Mouse (Mus musculus): ENCODE results near the gene Unc45b. TPM values are rescaled to one million over a fixed set of nuclear protein-coding genes. Genes with fewer than 3 reads are reported as not detected.
A peak's percentile ranks its signal among the peaks of the same experiment; 100 is the strongest.
"Not testable (repeated sequence)": the region's sequence is repeated elsewhere in the genome, so short reads cannot be mapped to it uniquely, and the experiment has no call there.

Unc45b gene
- total RNA-seq, 1 experiment from 2014 or later = not detected

DNA sequence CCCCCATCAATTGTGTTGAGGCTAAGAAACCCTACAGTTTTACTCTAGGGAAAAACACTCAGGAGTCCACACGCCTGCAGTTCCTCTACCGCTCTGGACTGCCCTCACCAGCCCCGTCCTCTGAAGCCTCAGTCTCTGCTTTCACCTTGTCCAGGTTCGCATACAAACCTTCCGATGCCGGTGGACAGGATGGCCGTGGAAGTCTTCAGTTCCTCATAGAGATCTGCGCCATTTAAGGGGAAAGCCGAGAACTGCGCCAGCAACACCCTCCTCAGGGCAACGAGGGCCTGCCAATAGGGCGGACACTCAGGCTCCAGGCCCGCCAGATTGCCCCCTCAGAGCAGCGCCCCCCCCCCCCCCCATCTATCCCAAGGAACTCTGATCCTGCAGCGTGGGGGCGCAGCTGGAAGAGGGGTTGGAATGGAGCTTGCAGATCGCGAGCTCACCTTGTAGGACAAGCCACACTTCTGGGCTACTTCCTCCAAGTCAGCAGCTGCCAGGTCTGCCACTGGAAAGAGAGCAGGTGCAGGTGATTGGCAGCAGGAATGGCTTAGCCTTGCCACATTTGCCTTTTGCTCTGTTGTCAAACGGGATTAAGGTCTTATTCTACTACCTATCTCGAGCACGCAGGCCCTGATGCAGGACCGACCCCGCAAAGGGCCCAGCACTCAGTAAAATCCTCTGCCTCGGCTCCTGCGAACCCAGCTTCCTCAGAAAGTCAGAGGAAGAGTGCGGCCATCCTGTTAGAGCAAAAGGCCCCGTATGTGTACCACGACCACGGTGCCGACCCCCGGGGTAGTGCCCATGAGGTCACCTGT is 20.6 kb upstream of the Unc45b start:
- ATAC-seq (replicated peaks; ENCODE audit: insufficient number of reproducible peaks, low FRiP score, low TSS enrichment, poor library complexity, severe bottlenecking) = peak; percentile 19; the same call in 1 of the 2 replicates

GRCm38 (mm10) chr11:82890342-82890762 is 20.0 kb upstream of the Unc45b start, which contains the start of gene Rad51d:
Rad51d (minus strand) TSS chr11:82890614.
- peak; percentile 93 for ATAC-seq (replicated peaks; ENCODE audit: insufficient number of reproducible peaks, low FRiP score, low TSS enrichment, poor library complexity, severe bottlenecking)

DNA sequence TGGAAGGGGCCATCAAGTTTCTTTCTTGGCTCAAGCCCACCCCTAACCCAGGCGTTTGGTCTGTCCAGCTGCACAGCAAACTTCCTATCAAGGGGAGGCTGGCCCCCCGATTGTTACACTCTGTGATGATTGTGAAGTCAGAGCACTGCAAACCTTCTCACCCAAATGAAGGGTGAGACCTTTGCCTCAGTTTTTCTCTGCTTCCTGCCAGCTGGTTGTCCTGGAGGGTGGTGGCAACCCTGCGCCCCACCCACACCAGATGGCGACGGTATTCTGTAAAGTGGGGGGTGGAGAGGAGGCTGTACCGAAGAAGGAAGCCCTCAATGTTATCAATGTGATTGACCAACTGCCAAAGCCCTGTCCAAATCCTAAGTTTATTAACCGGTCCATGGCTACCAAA is 18.4 kb upstream of the Unc45b start, which contains the start of gene Fndc8:
Fndc8 (plus strand) TSS at position 189 of the 400 bp plus-strand sequence.
- no peak for ATAC-seq (replicated peaks; ENCODE audit: insufficient number of reproducible peaks, low FRiP score, low TSS enrichment, poor library complexity, severe bottlenecking)

- no peak for ATAC-seq (replicated peaks; ENCODE audit: insufficient number of reproducible peaks, low FRiP score, low TSS enrichment, poor library complexity, severe bottlenecking)
These were observed 12.9 kb upstream of the Unc45b start for GRCm38 (mm10) chr11:82897478-82897877.

GRCm38 (mm10) chr11:82899720-82900119 is 10.6 kb upstream of the Unc45b start:
- ATAC-seq (replicated peaks; ENCODE audit: insufficient number of reproducible peaks, low FRiP score, low TSS enrichment, poor library complexity, severe bottlenecking) = no peak

- ATAC-seq (replicated peaks; ENCODE audit: insufficient number of reproducible peaks, low FRiP score, low TSS enrichment, poor library complexity, severe bottlenecking) = no peak
These were observed 8.6 kb upstream of the Unc45b start for GRCm38 (mm10) chr11:82901606-82902310.

DNA sequence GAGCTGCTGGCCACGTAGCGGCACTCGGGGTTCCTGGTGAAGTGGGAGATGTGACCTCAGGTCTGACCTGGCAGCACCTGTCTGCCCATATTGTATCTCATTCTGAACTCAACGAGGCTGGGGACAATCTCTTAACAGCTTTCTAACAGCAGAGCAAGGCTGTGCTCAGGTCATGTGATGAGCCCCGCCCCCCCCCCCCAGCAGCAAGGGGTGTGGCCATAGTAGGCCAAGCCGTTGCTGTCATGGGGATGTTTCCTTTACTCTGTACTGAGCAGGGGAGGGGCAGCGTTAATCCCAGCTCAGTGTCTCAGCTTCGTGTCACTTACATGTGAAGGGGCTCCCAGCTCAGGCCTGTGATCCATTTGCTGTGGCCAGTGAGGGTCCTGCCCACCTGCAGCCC is 5.4 kb upstream of the Unc45b start:
- ATAC-seq (replicated peaks; ENCODE audit: insufficient number of reproducible peaks, low FRiP score, low TSS enrichment, poor library complexity, severe bottlenecking) = no peak

DNA sequence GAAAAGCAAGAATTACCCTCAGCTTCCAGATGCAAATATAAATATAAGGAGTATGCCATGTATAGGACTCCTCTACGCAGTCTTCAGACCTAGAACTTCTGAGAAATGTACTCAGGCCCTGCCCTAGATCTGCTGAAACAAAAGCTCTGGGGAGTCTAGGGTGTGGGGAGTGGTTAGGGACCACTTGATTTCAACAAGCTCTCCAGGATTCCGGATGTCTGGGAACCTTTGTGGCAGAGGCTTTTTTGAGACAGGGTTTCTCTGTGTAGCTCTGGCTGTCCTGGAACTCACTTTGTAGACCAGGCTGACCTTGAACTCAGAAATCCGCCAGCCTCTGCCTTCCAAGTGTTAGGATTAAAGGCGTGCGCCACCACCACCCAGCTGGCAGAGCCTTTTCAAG is 4.5 kb upstream of the Unc45b start:
- ATAC-seq (replicated peaks; ENCODE audit: insufficient number of reproducible peaks, low FRiP score, low TSS enrichment, poor library complexity, severe bottlenecking) = no peak

GRCm38 (mm10) chr11:82907651-82908607 is 2.4 kb upstream of the Unc45b start, which contains the start of gene Nle1:
Nle1 (minus strand) TSS chr11:82908411.
- peak; percentile 90 for ATAC-seq (replicated peaks; ENCODE audit: insufficient number of reproducible peaks, low FRiP score, low TSS enrichment, poor library complexity, severe bottlenecking)

DNA sequence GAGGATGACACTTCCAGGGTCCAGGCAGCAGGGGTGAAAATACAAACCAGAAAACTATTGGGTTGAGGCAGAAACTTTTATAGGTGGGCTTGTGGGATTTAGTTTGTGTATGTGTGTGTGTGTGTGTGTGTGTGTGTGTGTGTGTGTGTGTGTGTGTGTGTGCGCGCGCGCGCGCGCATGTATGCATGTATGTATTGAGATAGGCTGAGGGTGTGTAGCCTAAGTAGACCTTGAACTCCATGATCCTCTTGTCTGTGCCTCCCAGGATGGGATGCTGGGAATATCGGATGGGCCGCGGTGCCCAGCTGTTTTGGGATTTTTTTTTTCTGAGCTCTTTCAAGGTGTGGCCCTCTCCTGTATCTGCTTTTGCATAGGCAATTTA is 1.8 kb upstream of the Unc45b start:
- ATAC-seq (replicated peaks; ENCODE audit: insufficient number of reproducible peaks, low FRiP score, low TSS enrichment, poor library complexity, severe bottlenecking) = no peak

DNA sequence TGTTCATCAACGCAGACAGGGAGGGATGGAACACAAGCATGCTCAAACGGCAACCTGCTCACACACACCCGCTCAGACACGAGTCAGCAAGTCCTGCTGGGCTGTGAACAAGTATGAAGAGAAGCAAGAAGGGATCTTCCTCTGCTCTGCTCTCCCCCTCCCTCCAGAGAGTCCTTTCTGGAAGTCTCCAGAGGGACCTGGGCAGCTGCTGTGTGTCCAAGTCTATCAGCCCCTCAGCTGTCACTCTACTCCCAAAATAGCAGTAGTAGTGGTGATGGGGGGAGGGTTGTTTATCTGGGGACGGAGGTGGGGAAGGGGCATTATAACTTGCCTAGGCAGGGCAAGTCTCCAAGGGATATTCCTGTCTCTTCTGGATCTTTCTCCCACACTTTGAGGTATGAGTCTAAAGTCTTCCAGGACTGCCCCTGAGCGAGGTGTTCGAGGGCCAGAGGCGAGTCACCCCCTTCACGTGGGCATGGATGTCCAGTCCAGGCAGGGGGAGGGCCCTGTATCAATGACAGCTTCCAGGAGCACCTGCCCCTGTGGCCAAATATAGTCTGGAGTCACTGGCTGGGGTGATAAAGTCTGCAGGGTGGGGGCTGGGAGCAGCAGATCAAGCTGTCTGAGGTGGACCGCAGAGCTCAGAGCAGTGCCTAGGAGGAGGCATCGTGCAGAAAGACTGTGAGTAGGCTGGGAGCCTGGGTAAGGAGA is 484 bp downstream of the Unc45b start:
- no peak for ATAC-seq (replicated peaks; ENCODE audit: insufficient number of reproducible peaks, low FRiP score, low TSS enrichment, poor library complexity, severe bottlenecking)

DNA sequence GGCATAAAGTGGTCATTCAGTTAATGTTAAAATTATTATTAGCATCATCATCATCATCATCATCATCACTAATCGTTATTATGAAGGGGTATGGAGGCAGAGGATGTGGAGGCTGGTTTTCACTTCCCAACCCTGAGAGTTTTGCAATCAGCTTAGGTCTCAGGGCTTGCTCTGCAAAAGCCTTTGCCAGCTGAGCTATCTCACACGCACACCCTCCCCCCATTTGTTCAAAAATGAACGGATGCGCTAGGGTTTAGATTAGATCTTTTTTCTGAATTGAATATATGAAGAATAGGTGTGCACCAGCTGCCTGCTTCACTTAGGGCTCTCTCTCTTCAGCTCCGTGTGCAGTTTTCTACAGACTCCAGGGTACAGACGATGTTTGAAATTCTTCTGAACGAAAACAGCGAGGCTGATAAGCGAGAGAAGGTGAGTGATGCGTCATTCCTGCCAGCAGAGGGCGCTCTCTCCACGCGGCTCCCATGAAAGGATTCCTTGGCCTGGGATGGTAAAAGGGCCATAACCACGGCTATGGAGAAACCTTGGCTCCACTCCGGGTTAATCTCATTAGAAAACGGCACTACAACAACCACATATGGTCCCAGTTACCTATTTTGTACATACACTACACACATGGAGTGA is 4.5 kb downstream of the Unc45b start:
- ATAC-seq (replicated peaks; ENCODE audit: insufficient number of reproducible peaks, low FRiP score, low TSS enrichment, poor library complexity, severe bottlenecking) = peak; percentile 71

GRCm38 (mm10) chr11:82920768-82921167 is 10.4 kb downstream of the Unc45b start:
- no peak for ATAC-seq (replicated peaks; ENCODE audit: insufficient number of reproducible peaks, low FRiP score, low TSS enrichment, poor library complexity, severe bottlenecking)

DNA sequence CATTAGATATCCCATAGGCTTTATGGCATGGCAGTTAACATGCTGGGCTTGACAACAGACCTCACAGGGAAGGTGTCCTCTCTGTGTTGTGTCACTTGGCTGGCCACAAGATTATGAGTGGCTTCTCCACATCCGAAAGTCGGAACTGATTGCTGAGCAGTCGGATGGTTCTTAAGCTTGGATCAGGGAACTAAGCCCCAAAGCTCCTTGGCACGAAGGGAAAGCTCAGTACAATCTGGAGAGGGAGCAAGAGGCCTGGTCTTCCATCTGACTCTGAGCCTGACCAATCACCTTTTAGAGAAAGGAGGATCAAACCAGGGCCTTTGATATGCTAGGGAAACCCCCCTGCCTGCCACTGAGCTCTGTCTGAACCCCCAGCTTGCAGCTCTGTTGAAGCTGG is 11.3 kb downstream of the Unc45b start:
- ATAC-seq (replicated peaks; ENCODE audit: insufficient number of reproducible peaks, low FRiP score, low TSS enrichment, poor library complexity, severe bottlenecking) = no peak

DNA sequence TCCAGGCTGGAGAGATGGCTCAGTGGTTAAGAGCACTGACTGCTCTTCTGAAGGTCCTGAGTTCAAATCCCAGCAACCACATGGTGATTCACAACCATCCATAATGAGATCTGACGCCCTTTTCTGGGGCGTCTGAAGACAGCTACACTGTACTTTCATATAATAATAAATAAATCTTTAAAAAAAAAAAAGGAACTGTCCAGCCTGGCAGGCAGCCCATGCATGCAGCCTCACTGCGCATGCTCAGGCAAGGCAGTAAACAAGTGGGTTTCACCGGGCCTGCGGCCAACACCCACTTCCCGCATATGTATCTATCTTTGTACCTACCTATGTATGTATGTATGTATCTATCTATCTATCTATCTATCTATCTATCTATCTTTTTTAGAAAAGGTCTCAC is 13.6 kb downstream of the Unc45b start:
- not testable (repeated sequence) for ATAC-seq (replicated peaks; ENCODE audit: insufficient number of reproducible peaks, low FRiP score, low TSS enrichment, poor library complexity, severe bottlenecking)

DNA sequence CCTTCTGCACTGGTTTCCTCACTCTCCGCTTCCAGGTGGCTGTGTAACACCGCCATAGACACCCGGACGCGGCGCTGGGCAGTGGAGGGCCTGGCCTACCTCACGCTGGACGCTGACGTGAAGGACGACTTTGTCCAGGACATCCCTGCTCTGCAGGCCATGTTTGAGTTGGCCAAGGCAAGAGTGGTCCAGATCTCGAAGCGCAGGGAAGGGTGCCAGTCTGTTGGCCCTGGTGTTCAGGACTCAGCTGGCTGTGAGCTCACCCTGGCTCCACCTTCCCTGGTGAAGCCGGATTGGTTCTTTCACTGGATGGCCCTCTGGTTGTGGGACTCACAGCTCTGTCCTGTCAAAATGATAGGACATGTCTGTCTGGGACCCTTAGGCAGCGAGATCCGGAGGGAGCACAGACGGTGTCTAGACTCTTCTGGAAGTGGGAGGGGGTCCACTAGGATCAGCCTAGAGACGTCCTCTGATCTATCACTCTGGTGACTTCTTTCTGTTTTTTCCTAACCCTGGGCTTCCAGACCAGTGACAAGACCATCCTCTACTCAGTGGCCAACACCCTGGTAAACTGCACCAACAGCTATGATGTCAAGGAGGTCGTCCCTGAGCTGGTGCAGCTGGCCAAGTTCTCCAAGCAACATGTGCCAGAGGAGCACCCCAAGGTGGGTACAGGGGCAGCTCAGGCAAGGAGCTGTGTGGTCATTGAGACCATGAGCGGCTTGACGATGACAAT is 18.7 kb downstream of the Unc45b start:
- 0 out of 2 replicates have a peak, but pooled peaks have one; percentile 22 for ATAC-seq (replicated peaks; ENCODE audit: insufficient number of reproducible peaks, low FRiP score, low TSS enrichment, poor library complexity, severe bottlenecking)

DNA sequence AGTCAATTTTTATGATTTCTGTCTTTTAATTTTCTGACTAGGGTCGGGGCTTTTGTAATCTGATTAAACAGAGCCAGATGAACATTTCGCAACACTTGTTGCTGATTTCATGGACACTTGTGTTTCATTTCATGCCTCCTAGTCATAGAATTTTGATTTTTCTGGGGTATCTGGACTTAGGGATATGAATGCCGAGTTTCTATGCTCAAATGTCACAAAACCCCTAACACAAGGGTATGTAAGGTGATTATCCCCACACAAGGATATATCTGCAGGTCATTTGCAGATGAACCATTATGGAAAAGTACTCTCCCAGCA is 19.2 kb downstream of the Unc45b start:
- no peak for ATAC-seq (replicated peaks; ENCODE audit: insufficient number of reproducible peaks, low FRiP score, low TSS enrichment, poor library complexity, severe bottlenecking)

Data from monocyte, adult 5-6 weeks (primary cell).